Mouse (Mus musculus): Measurements from ENCODE around the gene Cbx7. TPM values are rescaled to one million over a fixed set of nuclear protein-coding genes. Genes with fewer than 3 reads are reported as not detected.

Cbx7 gene
- total and polyA plus RNA-seq, 3 experiments, result 2.9 to 11.1 TPM; not detected in 1

DNA sequence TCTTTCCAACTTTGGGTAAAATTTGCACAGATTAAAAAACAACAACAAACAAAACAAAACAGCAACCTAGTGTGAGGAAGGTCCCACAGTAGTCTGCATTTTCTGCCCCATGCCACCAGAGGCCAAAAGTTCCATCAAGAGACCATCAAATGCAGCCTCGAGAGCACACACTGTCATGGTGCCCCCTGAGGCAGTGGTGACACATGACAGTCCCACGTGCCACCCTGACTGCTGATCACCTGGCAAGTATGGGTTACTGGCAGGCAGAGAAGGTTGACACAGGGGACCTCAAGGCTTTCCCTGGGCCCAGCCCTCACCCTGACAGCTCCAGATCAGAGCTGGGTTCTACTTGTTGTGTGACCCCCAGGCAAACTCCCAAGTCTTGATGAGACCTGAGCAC lies 51.1 kb downstream of the Cbx7 start:
- Histone ChIP-seq H3K36me3 (ENCODE audit: control insufficient read depth in 1 of 2, insufficient read depth in 2 of 2, low read length in 2 of 2) (no peaks in the 10 kb centered on the region), H3K4me1 (ENCODE audit: control insufficient read depth in 1 of 2, insufficient read depth in 2 of 2, low read length in 2 of 2) (no peaks in the 10 kb centered on the region)
- no peak for DNase-seq (ENCODE audit: low read depth, low spot score)

DNA sequence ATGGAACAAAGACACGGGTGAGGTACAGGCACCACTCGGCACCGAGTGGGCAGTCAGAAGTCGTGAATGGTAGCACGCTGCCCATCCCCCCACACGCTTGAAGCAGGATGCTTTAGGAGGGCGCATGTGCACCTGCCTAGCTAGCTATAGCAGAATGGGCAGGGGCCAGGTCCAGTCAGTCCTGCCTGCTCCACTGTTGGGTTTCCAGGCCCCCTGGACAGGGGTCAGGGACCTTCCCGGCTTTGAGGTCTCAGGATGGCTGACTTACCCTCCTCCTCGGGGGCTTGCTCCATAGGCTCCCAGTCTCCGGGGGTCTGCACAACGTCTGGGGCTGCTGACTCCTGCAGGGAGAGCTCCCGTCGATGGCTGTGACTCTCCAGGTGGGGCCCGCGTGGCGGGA lies 52.4 kb downstream of the Cbx7 start:
- TF ChIP-seq CHD1 (IDR thresholded peaks at IDR 0.05; ENCODE audit: low read depth, low read length), result no peak
- Histone ChIP-seq H3K36me3 (ENCODE audit: control insufficient read depth in 1 of 2, insufficient read depth in 2 of 2, low read length in 2 of 2) (no peaks in the 10 kb centered on the region), H3K4me1 (ENCODE audit: control insufficient read depth in 1 of 2, insufficient read depth in 2 of 2, low read length in 2 of 2) (no peaks in the 10 kb centered on the region), H3K9ac (ENCODE audit: control insufficient read depth, low read depth, low read length, poor library complexity, severe bottlenecking) (no peak overlapping the region), H3K27me3 (ENCODE audit: control insufficient read depth in 1 of 2, insufficient read depth in 2 of 2, low read length in 2 of 2) (no peaks in the 10 kb centered on the region), H3K27ac (ENCODE audit: control insufficient read depth, low read depth, low read length) (no peak overlapping the region), H3K79me2 (ENCODE audit: control insufficient read depth, insufficient read depth, low read length, poor library complexity) (no peaks in the 10 kb centered on the region), H3K9me3 (replicated peaks; ENCODE audit: insufficient read depth, low read length) (no peaks in the 10 kb centered on the region), H3K4me3 (ENCODE audit: control insufficient read depth in 1 of 2, insufficient read depth in 1 of 2, low read depth in 2 of 2, low read length in 2 of 2) (no peak overlapping the region)
- no peak for DNase-seq (ENCODE audit: low read depth, low spot score)

More for the DNA sequence above, 51.1 kb downstream of the Cbx7 start:
- Histone ChIP-seq H3K9ac (ENCODE audit: control insufficient read depth, low read depth, low read length, poor library complexity, severe bottlenecking) (no peak overlapping the region), H3K4me3 (ENCODE audit: control insufficient read depth in 1 of 2, insufficient read depth in 1 of 2, low read depth in 2 of 2, low read length in 2 of 2) (no peak overlapping the region), H3K9me3 (replicated peaks; ENCODE audit: insufficient read depth, low read length) (no peaks in the 10 kb centered on the region), H3K27me3 (ENCODE audit: control insufficient read depth in 1 of 2, insufficient read depth in 2 of 2, low read length in 2 of 2) (no peaks in the 10 kb centered on the region), H3K79me2 (ENCODE audit: control insufficient read depth, insufficient read depth, low read length, poor library complexity) (no peaks in the 10 kb centered on the region), H3K27ac (ENCODE audit: control insufficient read depth, low read depth, low read length) (no peak overlapping the region)
- TF ChIP-seq RAD21 (IDR thresholded peaks at IDR 0.05; ENCODE audit: low read depth, low read length), result no peak
- TF ChIP-seq POLR2AphosphoS5 (IDR thresholded peaks at IDR 0.05; ENCODE audit: borderline replicate concordance, low read depth, low read length), result no peak
- no peak for TF ChIP-seq KAT2A (conservative IDR thresholded peaks at IDR 0.05; ENCODE audit: low read depth, low read length)
- no peak for TF ChIP-seq GABPA (IDR thresholded peaks at IDR 0.05; ENCODE audit: low read depth, low read length)
- TF ChIP-seq CHD1 (IDR thresholded peaks at IDR 0.05; ENCODE audit: low read depth, low read length), result no peak
- TF ChIP-seq ETS1 (IDR thresholded peaks at IDR 0.05; ENCODE audit: low read depth, low read length), result no peak
- no peak for TF ChIP-seq EP300 (IDR thresholded peaks at IDR 0.05; ENCODE audit: low read depth in 1 of 2, low read length in 2 of 2)
- no peak for TF ChIP-seq HCFC1 (IDR thresholded peaks at IDR 0.05; ENCODE audit: low read depth, low read length)

DNA sequence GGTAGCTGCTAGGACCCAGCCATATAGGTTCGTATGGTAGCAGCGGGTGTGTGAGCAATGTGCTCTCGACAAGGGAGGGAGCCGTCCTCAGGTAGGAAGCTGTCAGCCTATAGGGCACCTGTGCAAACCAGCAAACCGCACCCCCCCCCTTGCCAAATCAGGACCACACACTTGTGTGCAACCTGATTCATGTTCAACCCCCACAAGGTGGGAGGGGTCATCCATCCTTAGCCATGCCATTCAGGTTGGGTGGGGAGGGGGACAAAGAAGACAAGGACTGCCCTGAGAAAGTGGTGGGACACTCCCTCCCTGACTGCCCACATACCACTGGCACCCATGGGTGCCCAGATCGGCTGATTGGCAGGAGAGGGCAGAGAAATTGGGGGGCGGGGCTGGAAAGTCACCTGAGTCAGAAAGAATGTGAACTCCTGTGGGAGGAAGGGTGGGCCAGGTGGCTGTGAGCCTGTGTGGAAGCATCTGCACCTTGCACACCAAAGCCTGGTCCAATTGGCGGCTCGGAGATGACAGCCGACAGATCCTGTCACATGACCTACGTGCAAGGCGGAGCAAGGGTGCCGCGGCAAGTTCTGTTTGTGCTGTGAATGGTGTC lies 53.7 kb downstream of the Cbx7 start:
- no peaks in the 10 kb centered on the region for H3K4me1 ChIP-seq (ENCODE audit: control insufficient read depth in 1 of 2, insufficient read depth in 2 of 2, low read length in 2 of 2)
- H3K9ac ChIP-seq (ENCODE audit: control insufficient read depth, low read depth, low read length, poor library complexity, severe bottlenecking), result no peak overlapping the region
- no peaks in the 10 kb centered on the region for H3K27me3 ChIP-seq (ENCODE audit: control insufficient read depth in 1 of 2, insufficient read depth in 2 of 2, low read length in 2 of 2)
- no peaks in the 10 kb centered on the region for H3K79me2 ChIP-seq (ENCODE audit: control insufficient read depth, insufficient read depth, low read length, poor library complexity)
- no peak for DNase-seq (ENCODE audit: low read depth, low spot score)
- no peaks in the 10 kb centered on the region for H3K9me3 ChIP-seq (replicated peaks; ENCODE audit: insufficient read depth, low read length)
- H3K27ac ChIP-seq (ENCODE audit: control insufficient read depth, low read depth, low read length), result no peak overlapping the region
- H3K4me3 ChIP-seq (ENCODE audit: control insufficient read depth in 1 of 2, insufficient read depth in 1 of 2, low read depth in 2 of 2, low read length in 2 of 2), result no peak overlapping the region
- no peaks in the 10 kb centered on the region; a peak in 1 of 4 replicates for H3K36me3 ChIP-seq (ENCODE audit: control insufficient read depth in 1 of 2, insufficient read depth in 2 of 2, low read length in 2 of 2)
- TF ChIP-seq ZKSCAN1 (IDR thresholded peaks at IDR 0.05; ENCODE audit: low read depth, low read length) (no peak), POLR2AphosphoS5 (IDR thresholded peaks at IDR 0.05; ENCODE audit: borderline replicate concordance, low read depth, low read length) (no peak), CTCF (IDR thresholded peaks at IDR 0.05 in 2 of 3, conservative IDR thresholded peaks at IDR 0.05 in 1 of 3; ENCODE audit: control insufficient read depth in 1 of 3, insufficient read depth in 1 of 3, low read depth in 2 of 3, low read length in 3 of 3, poor library complexity in 1 of 3, severe bottlenecking in 1 of 3) (no peak), NRF1 (IDR thresholded peaks at IDR 0.05; ENCODE audit: insufficient read depth, low read depth, low read length, poor library complexity, severe bottlenecking) (no peak), UBTF (IDR thresholded peaks at IDR 0.05; ENCODE audit: borderline replicate concordance, insufficient read depth, low read depth, low read length) (no peak), SIN3A (IDR thresholded peaks at IDR 0.05; ENCODE audit: low read length) (no peak), USF1 (IDR thresholded peaks at IDR 0.05; ENCODE audit: low read depth, low read length) (0 out of 2 replicates have a peak, but pooled peaks have one; percentile 24), ETS1 (IDR thresholded peaks at IDR 0.05; ENCODE audit: low read depth, low read length) (no peak)

All from MEL (cell line).